Mouse (Mus musculus): ENCODE measurements around the gene Psmc1. TPM values are rescaled to one million over a fixed set of nuclear protein-coding genes. Genes with fewer than 3 reads are reported as not detected.

The Psmc1 gene
- polyA plus RNA-seq, 1 experiment from 2014 or later, result 206 TPM

GRCm38 (mm10) chr12:100159261-100159975, 49.5 kb downstream of the Psmc1 start, which contains the start of gene Nrde2:
TSS of gene Nrde2 (minus strand) at chr12:100159653.
- Histone ChIP-seq H3K4me1 (peaks cover 4% of the 10 kb centered on the region; the same call in 1 of the 2 replicates), H3K4me3 (replicated peaks) (peak within 1 kb of the TSS; percentile 59), H3K4me2 (peak within 1 kb of the TSS; percentile 56), H3K36me3 (no peaks in the 10 kb centered on the region), H3K27me3 (replicated peaks) (no peaks in the 10 kb centered on the region), H3K9me3 (no peaks in the 10 kb centered on the region), H3K9ac (peak within 1 kb of the TSS; percentile 30; the same call in 1 of the 2 replicates), H3K27ac (peak within 1 kb of the TSS; percentile 76)
- ATAC-seq (ENCODE audit: insufficient read depth, low FRiP score, low read depth), result peak; percentile 99
- WGBS, result under 1% methylated on average over 26 of the region's 26 CpGs

DNA sequence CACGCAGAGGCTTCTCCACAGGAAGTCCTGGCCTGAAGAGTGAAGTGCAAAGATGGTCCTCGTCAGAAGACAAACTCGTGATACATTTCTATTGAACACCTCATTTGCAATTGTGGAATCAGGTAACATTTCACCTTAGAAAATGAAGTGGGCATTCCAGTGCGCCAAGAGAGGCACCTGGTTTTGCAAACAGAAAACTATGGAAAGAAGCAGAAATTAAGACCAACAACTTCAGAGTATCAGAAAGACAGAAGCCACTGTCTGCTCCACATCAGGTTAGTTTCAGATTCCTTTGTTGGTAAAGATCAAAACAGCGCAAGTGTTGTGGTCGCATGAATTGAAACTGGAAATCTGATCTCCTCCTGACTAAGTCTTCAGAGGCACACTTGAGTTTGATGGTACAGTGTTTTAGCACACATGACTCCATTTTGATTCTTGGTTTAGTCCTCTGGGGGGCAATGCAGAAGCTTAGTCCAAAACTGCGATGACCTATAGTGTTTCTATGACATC, 55.1 kb downstream of the Psmc1 start:
- Histone ChIP-seq H3K4me1 (peaks cover 6% of the 10 kb centered on the region; the same call in 1 of the 2 replicates), H3K9ac (no peak overlapping the region), H3K27me3 (replicated peaks) (no peaks in the 10 kb centered on the region), H3K4me3 (replicated peaks) (no peak overlapping the region), H3K9me3 (no peaks in the 10 kb centered on the region), H3K4me2 (no peak overlapping the region), H3K36me3 (no peaks in the 10 kb centered on the region), H3K27ac (no peak overlapping the region)
- no peak for ATAC-seq (ENCODE audit: insufficient read depth, low FRiP score, low read depth)
- 70% methylated on average over 7 of the region's 7 CpGs for WGBS

DNA sequence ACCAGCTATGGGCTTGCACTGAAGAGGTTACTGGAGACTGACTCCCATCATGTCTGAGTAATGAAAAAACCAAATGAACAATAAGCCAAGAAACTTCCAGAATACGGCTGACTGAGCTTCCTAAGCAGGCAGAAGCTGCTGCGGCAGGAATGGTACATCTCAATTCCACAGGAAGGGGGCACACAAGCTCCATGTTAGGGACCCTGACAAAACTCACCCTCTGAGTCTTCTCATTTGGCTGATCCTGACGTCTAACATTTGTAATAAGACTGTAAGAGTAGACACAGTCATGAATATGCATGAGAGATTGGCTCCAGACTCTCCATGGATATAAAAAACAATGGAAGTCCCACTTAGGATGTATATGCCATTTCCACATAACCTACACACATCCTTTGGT, 56.2 kb downstream of the Psmc1 start:
- Histone ChIP-seq H3K9ac (no peak overlapping the region), H3K36me3 (no peaks in the 10 kb centered on the region), H3K27ac (no peak overlapping the region), H3K9me3 (no peaks in the 10 kb centered on the region), H3K4me1 (peaks cover 6% of the 10 kb centered on the region; the same call in 1 of the 2 replicates), H3K4me2 (no peak overlapping the region), H3K4me3 (replicated peaks) (no peak overlapping the region), H3K27me3 (replicated peaks) (no peaks in the 10 kb centered on the region)
- WGBS, result 22% methylated on average over 3 of the region's 3 CpGs
- ATAC-seq (ENCODE audit: insufficient read depth, low FRiP score, low read depth), result no peak

DNA sequence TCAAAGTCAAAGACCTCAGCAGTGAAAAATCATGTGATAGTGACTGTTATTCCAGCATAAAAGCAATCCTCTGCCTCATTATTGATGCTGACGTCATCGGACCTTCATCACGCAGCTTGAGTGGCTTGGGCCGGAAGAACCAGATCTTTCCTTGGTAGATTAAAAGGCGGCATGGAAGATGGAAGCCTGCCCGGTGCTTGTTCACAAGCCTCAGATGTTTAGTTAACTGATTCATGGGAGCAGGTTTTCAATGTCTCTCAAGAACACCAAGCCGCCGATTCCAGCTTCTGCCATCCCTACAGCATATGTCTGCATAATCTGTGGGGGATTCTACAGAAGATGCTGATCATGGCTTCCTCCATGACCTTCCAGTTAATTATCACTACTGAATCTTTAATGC, 57.0 kb downstream of the Psmc1 start:
- Histone ChIP-seq H3K4me1 (peaks cover 6% of the 10 kb centered on the region; the same call in 1 of the 2 replicates), H3K4me3 (replicated peaks) (no peak overlapping the region), H3K9ac (no peak overlapping the region), H3K27ac (no peak overlapping the region), H3K36me3 (no peaks in the 10 kb centered on the region), H3K27me3 (replicated peaks) (no peaks in the 10 kb centered on the region), H3K4me2 (no peak overlapping the region), H3K9me3 (no peaks in the 10 kb centered on the region)
- 84% methylated on average over 8 of the region's 8 CpGs for WGBS
- ATAC-seq (ENCODE audit: insufficient read depth, low FRiP score, low read depth), result no peak

DNA sequence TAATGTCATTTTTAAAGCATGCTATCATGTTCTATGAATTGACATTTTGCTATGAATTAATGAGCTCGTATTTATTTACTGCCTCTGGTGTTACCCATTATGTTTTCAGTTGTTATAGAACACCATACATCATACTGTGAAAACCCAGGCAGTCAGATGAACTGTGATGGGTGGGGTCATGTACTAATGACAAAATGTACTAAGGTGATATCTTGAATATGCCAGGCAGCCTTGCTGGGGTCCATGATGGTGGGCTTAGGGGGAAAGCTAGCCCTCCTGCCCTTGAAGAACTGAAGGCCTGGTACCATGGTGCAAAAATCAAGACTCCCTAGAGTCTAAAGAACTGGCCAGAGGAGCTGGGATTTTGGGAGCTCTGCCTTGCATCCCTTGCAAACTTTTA, 57.5 kb downstream of the Psmc1 start:
- ATAC-seq (ENCODE audit: insufficient read depth, low FRiP score, low read depth), result no peak
- Histone ChIP-seq H3K27ac (no peak overlapping the region), H3K27me3 (replicated peaks) (no peaks in the 10 kb centered on the region), H3K9me3 (no peaks in the 10 kb centered on the region), H3K4me3 (replicated peaks) (0 out of 2 replicates have a peak overlapping the region, but pooled peaks have one; percentile 24), H3K36me3 (no peaks in the 10 kb centered on the region), H3K4me2 (no peak overlapping the region), H3K4me1 (peaks cover 6% of the 10 kb centered on the region; the same call in 1 of the 2 replicates), H3K9ac (no peak overlapping the region)
- 76% methylated on average over 1 of the region's 1 CpGs for WGBS

DNA sequence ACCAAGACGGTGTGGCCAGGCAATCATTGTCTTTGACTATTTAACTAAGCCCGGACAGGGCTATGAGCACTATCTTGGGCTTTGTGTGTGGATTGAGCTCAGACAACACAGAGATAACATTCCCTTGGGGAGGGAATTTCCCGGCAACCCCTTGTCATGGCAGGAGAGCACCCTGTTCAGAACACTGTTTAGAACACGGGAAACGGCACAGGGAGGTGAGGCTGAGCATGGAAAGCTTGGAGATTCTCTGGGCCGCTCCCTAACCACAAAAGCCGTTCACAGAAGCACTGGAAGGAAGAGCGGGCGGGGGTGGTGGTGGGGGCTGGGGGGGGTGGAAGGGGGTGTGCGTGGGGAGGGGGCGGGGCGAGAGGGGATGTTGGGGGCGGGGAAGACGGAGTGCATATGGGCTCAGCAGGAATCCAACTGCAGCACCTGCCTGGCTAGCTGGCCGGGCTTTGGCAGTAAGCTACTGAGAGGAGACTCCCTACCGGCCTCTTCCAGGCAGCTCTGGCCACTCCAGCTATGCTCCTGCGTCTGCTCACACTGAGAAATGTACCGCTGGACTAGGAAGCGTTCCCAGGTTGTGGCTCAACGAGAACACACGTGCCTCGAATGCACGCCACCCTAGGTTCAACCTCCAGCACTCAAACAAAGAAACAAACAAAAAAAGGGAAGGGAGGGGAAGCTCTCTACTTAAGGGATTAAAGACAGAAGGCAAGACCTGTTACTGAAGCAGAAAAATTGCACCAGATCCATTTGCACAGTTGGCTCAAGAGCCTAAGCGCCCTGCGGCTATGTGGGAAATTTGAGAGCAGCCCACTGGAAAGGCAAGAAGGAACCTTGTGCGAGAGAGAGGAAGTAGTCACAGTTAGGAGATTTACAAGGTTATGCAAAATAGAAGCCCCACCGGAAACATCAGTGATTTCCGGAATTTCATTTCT, 58.2 kb downstream of the Psmc1 start:
- peaks cover 6% of the 10 kb centered on the region; the same call in 1 of the 2 replicates for H3K4me1 ChIP-seq
- peak overlapping the region; percentile 57 for H3K4me2 ChIP-seq
- peak; percentile 74 for ATAC-seq (ENCODE audit: insufficient read depth, low FRiP score, low read depth)
- 10% methylated on average over 27 of the region's 28 CpGs for WGBS
- no peak overlapping the region for H3K9ac ChIP-seq
- H3K9me3 ChIP-seq, result no peaks in the 10 kb centered on the region
- H3K36me3 ChIP-seq, result no peaks in the 10 kb centered on the region
- peak overlapping the region; percentile 44; the same call in 1 of the 2 replicates for H3K27ac ChIP-seq
- no peaks in the 10 kb centered on the region for H3K27me3 ChIP-seq (replicated peaks)
- peak overlapping the region; percentile 24 for H3K4me3 ChIP-seq (replicated peaks)

- Histone ChIP-seq H3K4me1 (peaks cover 6% of the 10 kb centered on the region; the same call in 1 of the 2 replicates), H3K36me3 (no peaks in the 10 kb centered on the region), H3K27me3 (replicated peaks) (no peaks in the 10 kb centered on the region), H3K9me3 (no peaks in the 10 kb centered on the region), H3K27ac (no peak overlapping the region), H3K4me3 (replicated peaks) (no peak overlapping the region), H3K9ac (no peak overlapping the region), H3K4me2 (no peak overlapping the region)
- no peak for ATAC-seq (ENCODE audit: insufficient read depth, low FRiP score, low read depth)
- WGBS, result 61% methylated on average over 7 of the region's 7 CpGs
Observed at GRCm38 (mm10) chr12:100172481-100172880, 62.5 kb downstream of the Psmc1 start.

Other genes starting within 250 kb of the Psmc1 start
- 9.2 and 10.6 TPM in 2 replicates for gene Efcab11, start 225.7 kb upstream of the Psmc1 start, polyA plus RNA-seq (2015; fragmentation: Nextera tagmentation; extraction: Ambion mirVana)
- gene Tdp1, start 225.6 kb upstream of the Psmc1 start, polyA plus RNA-seq (2015; fragmentation: Nextera tagmentation; extraction: Ambion mirVana), result 46.0 and 49.7 TPM in 2 replicates
- 0.41 and 0.54 TPM in 2 replicates for gene Kcnk13, start 145.7 kb upstream of the Psmc1 start, polyA plus RNA-seq (2015; fragmentation: Nextera tagmentation; extraction: Ambion mirVana)
- 10.3 and 12.2 TPM in 2 replicates for gene Nrde2, start 49.5 kb downstream of the Psmc1 start, polyA plus RNA-seq (2015; fragmentation: Nextera tagmentation; extraction: Ambion mirVana)
- 1,764 and 1,796 TPM in 2 replicates for gene Calm1, start 89.3 kb downstream of the Psmc1 start, polyA plus RNA-seq (2015; fragmentation: Nextera tagmentation; extraction: Ambion mirVana)

All from stomach, embryonic 15.5 days (tissue).